Mouse (Mus musculus): ENCODE measurements around the gene Slc25a23. TPM values are rescaled to one million over a fixed set of nuclear protein-coding genes. Genes with fewer than 3 reads are reported as not detected.
A peak's percentile ranks its signal among the peaks of the same experiment; 100 is the strongest.

Gene Slc25a23
- polyA plus RNA-seq, 1 experiment from 2014 or later, result 42.8 TPM

DNA sequence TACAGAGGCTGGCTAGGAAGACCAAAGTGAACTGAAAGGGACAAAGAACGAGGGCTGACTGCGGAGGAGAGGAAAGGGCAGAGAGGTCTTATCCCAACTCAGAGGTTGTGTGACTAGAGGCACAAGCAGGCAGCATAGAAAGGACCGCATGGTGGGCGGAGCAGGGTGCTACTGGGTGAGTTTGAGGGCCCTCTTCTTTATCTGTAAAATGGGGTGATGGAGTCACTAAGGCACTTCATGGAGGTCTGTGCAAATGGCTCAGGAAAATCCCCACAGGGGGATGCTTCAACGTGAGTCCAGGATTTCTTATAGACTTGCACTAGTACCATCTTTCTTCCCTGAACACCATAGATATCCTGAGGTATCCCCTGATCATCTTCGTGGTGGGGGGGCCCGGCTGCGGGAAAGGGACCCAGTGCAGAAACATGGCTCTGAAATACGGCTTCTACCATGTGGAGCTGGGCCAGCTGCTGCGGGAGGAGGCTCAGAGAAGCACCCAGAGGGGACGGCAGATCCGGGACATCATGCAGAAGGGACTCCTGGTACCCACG is 47.3 kb downstream of the Slc25a23 start:
- Histone ChIP-seq H3K4me3 (ENCODE audit: low read depth, low read length) (peak overlapping the region; percentile 76), H3K27me3 (ENCODE audit: control insufficient read depth, insufficient read depth, low read depth, low read length) (no peaks in the 10 kb centered on the region), H3K27ac (ENCODE audit: low read length) (peak overlapping the region; percentile 99), H3K36me3 (ENCODE audit: control insufficient read depth, insufficient read depth, low read length) (peaks cover 3% of the 10 kb centered on the region), H3K4me2 (ENCODE audit: low read length) (peak overlapping the region; percentile 72), H3K9me3 (replicated peaks; ENCODE audit: control insufficient read depth, low read length, poor library complexity, severe bottlenecking) (no peaks in the 10 kb centered on the region), H3K9ac (ENCODE audit: low read depth, low read length) (0 out of 2 replicates have a peak overlapping the region, but pooled peaks have one; percentile 89), H3K4me1 (ENCODE audit: control insufficient read depth, insufficient read depth, low read length) (peaks cover 16% of the 10 kb centered on the region)
- peak; percentile 2; the same call in 1 of the 2 replicates for ATAC-seq
- WGBS, result 69% methylated on average over 13 of the region's 13 CpGs

DNA sequence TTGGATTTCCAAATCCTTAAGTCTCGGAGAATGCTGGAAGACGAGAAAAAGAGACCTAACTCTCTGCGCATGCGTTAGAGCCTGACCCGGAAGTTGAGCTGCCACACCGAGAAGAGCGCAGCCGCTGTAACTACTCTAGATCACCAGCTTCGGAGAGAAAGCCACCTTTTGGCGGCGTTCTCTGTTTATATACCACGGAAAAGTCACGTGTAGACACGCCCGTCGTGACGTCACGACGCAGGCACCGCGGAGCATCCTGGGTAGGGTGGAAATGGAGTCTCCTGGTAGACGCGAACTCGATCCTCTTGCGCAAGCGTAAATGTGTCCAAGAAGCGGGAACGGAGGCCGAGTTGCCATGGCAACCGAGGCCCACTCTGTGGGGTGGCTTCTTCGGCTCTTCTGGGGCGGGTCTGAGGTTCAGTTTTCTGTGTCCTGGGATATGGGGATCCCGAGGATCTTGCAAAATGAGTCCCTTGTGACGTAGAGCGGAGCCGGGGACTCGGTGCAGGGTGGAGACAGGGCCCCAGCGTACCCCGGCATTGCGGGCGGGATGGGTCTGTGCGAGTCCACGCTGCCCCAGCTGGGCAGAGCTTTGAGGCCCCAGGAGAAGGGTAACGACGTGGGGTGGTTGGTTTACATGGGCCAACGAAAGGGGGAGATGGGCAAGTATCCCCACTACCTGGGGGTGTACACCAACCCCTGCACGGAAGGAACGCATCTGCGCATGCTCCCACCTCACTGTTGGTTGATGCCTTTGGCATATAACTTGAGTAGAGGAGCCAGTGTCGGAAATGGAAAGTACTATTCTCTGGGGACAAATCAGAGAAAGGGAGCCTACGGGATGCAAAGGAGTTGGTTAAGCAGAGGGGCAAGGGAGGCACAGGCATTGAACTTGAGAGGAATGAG is 48.2 kb downstream of the Slc25a23 start, which contains the start of the genes Gtf2f1 and Gm17949:
Gene Gtf2f1, minus strand, starts transcription at position 53 of the 906 bp plus-strand sequence.
Gene Gm17949, plus strand, starts transcription at position 234 of the 906 bp plus-strand sequence.
- Histone ChIP-seq H3K27me3 (ENCODE audit: control insufficient read depth, insufficient read depth, low read depth, low read length) (no peaks in the 10 kb centered on the region), H3K27ac (ENCODE audit: low read length) (peak within 1 kb of the TSS; percentile 99), H3K4me3 (ENCODE audit: low read depth, low read length) (peak within 1 kb of the TSS; percentile 76), H3K9me3 (replicated peaks; ENCODE audit: control insufficient read depth, low read length, poor library complexity, severe bottlenecking) (no peaks in the 10 kb centered on the region), H3K36me3 (ENCODE audit: control insufficient read depth, insufficient read depth, low read length) (peaks cover 10% of the 10 kb centered on the region), H3K4me1 (ENCODE audit: control insufficient read depth, insufficient read depth, low read length) (peaks cover 16% of the 10 kb centered on the region), H3K9ac (ENCODE audit: low read depth, low read length) (peak within 1 kb of the TSS; percentile 89), H3K4me2 (ENCODE audit: low read length) (peak within 1 kb of the TSS; percentile 91)
- under 1% methylated on average over 51 of the region's 51 CpGs for WGBS
- peak; percentile 92 for ATAC-seq

DNA sequence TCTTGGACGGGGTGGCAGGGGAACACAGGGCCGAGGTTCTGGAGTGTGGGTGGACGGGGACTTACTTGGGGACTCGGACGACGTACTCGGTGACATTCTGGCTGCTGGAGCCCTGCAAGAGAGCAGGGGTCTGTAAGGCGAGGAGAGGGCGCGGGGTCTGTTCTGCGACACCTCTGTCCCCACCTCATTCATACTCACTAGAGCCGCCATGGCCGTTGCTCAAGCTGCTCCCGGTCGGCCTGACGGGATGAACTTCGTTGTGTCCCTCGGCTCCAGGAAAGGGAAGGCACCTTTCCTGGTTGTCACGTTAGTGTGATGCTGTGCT is 48.8 kb downstream of the Slc25a23 start:
- peak overlapping the region; percentile 76 for H3K4me3 ChIP-seq (ENCODE audit: low read depth, low read length)
- peak overlapping the region; percentile 80 for H3K9ac ChIP-seq (ENCODE audit: low read depth, low read length)
- H3K36me3 ChIP-seq (ENCODE audit: control insufficient read depth, insufficient read depth, low read length), result peaks cover 12% of the 10 kb centered on the region
- peaks cover 16% of the 10 kb centered on the region for H3K4me1 ChIP-seq (ENCODE audit: control insufficient read depth, insufficient read depth, low read length)
- under 1% methylated on average over 19 of the region's 19 CpGs for WGBS
- H3K27me3 ChIP-seq (ENCODE audit: control insufficient read depth, insufficient read depth, low read depth, low read length), result no peaks in the 10 kb centered on the region
- peak; percentile 59 for ATAC-seq
- H3K27ac ChIP-seq (ENCODE audit: low read length), result peak overlapping the region; percentile 83
- no peaks in the 10 kb centered on the region for H3K9me3 ChIP-seq (replicated peaks; ENCODE audit: control insufficient read depth, low read length, poor library complexity, severe bottlenecking)
- H3K4me2 ChIP-seq (ENCODE audit: low read length), result peak overlapping the region; percentile 91

DNA sequence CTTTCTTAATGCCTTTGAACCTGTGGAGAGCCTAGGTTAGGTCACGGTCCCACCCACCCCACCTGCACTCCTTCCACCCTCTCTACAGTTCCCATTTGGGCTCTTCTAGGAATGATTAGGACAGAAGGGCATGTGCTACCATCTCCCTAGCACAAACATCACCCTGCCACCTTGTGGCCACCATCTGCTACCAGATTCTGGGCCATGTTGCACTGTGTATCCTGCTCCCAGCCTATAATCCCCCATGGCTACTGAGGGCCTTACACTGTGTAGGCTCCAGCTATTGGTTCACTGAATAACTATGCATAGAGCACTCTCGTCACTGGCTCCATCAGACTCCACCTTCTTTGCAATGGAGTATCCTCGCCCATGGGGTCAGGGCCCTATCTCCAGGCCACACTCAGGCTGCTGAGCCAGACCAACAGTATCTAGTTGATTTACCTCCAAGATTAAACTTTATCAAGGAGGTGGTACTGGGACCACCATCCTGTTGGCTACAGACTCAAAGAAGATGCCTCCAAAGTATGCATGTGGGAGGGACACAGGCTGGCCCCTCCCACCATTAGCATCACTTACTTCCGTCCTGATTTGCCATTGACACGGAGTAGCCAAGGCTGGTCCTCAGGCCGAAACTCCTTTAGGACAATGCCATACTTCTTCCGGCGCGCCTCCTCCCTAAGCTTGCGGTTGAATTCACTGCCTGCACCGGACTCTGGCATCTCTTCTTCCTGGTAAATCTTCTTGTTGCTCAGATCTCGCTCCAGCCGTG is 52.3 kb downstream of the Slc25a23 start:
- no peaks in the 10 kb centered on the region for H3K9me3 ChIP-seq (replicated peaks; ENCODE audit: control insufficient read depth, low read length, poor library complexity, severe bottlenecking)
- ATAC-seq, result no peak
- no peak overlapping the region for H3K27ac ChIP-seq (ENCODE audit: low read length)
- no peak overlapping the region for H3K9ac ChIP-seq (ENCODE audit: low read depth, low read length)
- WGBS, result 94% methylated on average over 13 of the region's 13 CpGs
- no peak overlapping the region for H3K4me3 ChIP-seq (ENCODE audit: low read depth, low read length)
- H3K36me3 ChIP-seq (ENCODE audit: control insufficient read depth, insufficient read depth, low read length), result peaks cover 33% of the 10 kb centered on the region
- peaks cover 14% of the 10 kb centered on the region for H3K4me1 ChIP-seq (ENCODE audit: control insufficient read depth, insufficient read depth, low read length)
- no peaks in the 10 kb centered on the region for H3K27me3 ChIP-seq (ENCODE audit: control insufficient read depth, insufficient read depth, low read depth, low read length)
- H3K4me2 ChIP-seq (ENCODE audit: low read length), result no peak overlapping the region

DNA sequence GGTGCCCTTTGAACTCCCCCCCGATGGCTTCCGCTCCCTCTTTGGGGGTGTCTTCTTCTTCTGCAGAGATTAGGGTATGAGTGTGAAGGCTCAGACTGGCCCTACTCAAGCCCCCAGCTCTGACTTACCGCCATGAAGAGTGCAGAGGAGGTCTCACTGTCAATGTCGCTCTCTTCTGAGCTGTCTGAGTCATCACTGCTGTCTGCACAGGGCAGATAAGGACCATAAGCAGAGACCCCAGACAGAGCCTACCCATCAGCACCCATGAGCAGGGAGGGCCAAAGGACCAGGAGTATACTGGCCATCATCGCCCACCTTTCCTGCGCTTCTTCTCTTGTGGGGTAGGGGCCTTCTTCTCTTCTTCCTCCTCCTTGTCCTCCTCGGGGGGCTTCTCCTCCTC is 55.7 kb downstream of the Slc25a23 start:
- H3K4me2 ChIP-seq (ENCODE audit: low read length), result no peak overlapping the region
- H3K9me3 ChIP-seq (replicated peaks; ENCODE audit: control insufficient read depth, low read length, poor library complexity, severe bottlenecking), result no peaks in the 10 kb centered on the region
- H3K27me3 ChIP-seq (ENCODE audit: control insufficient read depth, insufficient read depth, low read depth, low read length), result no peaks in the 10 kb centered on the region
- H3K27ac ChIP-seq (ENCODE audit: low read length), result no peak overlapping the region
- H3K36me3 ChIP-seq (ENCODE audit: control insufficient read depth, insufficient read depth, low read length), result peaks cover 33% of the 10 kb centered on the region
- ATAC-seq, result no peak
- WGBS, result 98% methylated on average over 7 of the region's 7 CpGs
- no peak overlapping the region for H3K9ac ChIP-seq (ENCODE audit: low read depth, low read length)
- no peak overlapping the region for H3K4me3 ChIP-seq (ENCODE audit: low read depth, low read length)
- H3K4me1 ChIP-seq (ENCODE audit: control insufficient read depth, insufficient read depth, low read length), result no peaks in the 10 kb centered on the region

DNA sequence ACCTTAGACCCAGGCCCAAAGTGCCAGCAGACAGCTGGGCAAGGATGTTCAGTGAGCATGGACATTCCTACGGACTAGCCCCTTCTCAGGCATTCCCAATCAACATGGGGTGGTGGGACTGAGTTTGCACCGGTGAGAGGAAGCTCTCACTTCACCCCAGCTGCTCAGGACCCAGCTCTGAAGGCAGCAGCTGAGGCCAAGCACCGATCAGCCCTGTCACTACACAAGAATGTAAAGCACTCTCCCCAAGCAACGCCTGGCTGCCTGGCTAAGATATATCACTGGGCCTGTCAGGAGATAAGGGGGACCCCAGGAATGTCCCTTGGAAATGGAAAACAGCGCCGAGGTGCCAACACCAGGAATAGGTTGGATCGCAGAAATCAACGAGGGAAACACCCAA is 58.4 kb downstream of the Slc25a23 start:
- Histone ChIP-seq H3K36me3 (ENCODE audit: control insufficient read depth, insufficient read depth, low read length) (peaks cover 24% of the 10 kb centered on the region), H3K9me3 (replicated peaks; ENCODE audit: control insufficient read depth, low read length, poor library complexity, severe bottlenecking) (no peaks in the 10 kb centered on the region), H3K4me1 (ENCODE audit: control insufficient read depth, insufficient read depth, low read length) (peaks cover 7% of the 10 kb centered on the region), H3K27me3 (ENCODE audit: control insufficient read depth, insufficient read depth, low read depth, low read length) (no peaks in the 10 kb centered on the region), H3K27ac (ENCODE audit: low read length) (no peak overlapping the region), H3K4me3 (ENCODE audit: low read depth, low read length) (no peak overlapping the region), H3K4me2 (ENCODE audit: low read length) (no peak overlapping the region), H3K9ac (ENCODE audit: low read depth, low read length) (no peak overlapping the region)
- ATAC-seq, result no peak
- 80% methylated on average over 8 of the region's 8 CpGs for WGBS

DNA sequence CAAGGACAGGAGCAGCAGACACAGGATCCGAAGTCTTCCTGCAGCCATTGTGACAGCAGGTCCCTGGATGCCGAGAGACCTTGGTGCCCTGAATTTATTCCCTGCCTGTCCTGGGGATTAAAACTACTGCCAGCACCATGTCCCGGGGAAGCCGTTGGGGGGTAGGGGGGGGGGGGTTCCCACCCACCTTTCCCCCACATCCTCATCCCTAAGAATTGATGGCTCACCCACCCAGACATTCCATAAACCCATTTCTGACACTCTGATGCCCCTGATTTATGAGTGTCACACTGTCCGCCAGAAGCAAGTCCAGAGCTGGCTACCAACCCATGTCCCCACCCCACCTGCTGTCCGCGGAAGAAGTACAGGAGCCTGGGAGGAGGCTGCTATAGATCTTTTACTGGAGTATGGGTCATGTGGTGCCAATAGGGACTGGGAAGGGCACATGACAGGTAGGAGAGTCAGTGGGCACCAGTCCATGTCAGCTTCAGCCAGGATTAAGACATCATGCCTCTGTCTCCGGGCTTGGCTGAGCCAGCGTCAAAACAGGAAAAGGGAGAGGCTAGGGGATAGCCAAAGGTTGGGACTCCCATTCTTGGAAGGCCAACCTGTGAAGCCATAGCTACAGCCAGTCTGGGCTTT is 59.6 kb downstream of the Slc25a23 start, which contains the start of gene Pspn:
Gene Pspn, minus strand, starts transcription at position 51 of the 642 bp plus-strand sequence.
- Histone ChIP-seq H3K4me1 (ENCODE audit: control insufficient read depth, insufficient read depth, low read length) (peaks cover 7% of the 10 kb centered on the region), H3K9me3 (replicated peaks; ENCODE audit: control insufficient read depth, low read length, poor library complexity, severe bottlenecking) (no peaks in the 10 kb centered on the region), H3K9ac (ENCODE audit: low read depth, low read length) (no peak within 1 kb of the TSS), H3K4me2 (ENCODE audit: low read length) (no peak within 1 kb of the TSS), H3K36me3 (ENCODE audit: control insufficient read depth, insufficient read depth, low read length) (peaks cover 25% of the 10 kb centered on the region), H3K27ac (ENCODE audit: low read length) (no peak within 1 kb of the TSS), H3K4me3 (ENCODE audit: low read depth, low read length) (no peak within 1 kb of the TSS), H3K27me3 (ENCODE audit: control insufficient read depth, insufficient read depth, low read depth, low read length) (no peaks in the 10 kb centered on the region)
- 89% methylated on average over 9 of the region's 9 CpGs for WGBS
- no peak for ATAC-seq

DNA sequence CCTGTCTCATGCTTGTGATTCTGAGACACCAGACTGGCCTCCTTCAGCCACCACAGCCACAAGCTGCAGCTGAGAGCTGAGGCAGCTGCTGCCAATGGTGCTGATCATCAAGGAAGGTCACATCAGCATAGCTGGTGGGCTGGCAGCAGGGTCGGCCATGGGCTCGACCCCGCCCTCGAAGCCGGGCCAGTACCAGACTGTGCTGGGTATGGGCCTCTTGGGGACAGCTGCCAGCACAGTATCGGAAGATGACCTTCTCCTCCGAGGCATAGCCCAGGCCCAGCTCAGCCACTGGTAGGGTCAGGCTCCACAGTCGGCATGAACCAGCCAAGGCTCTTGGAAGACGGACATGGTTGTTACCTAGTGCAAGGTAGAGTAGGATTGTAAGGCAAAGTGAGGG is 60.2 kb downstream of the Slc25a23 start:
- Histone ChIP-seq H3K27me3 (ENCODE audit: control insufficient read depth, insufficient read depth, low read depth, low read length) (no peaks in the 10 kb centered on the region), H3K4me1 (ENCODE audit: control insufficient read depth, insufficient read depth, low read length) (peaks cover 7% of the 10 kb centered on the region), H3K27ac (ENCODE audit: low read length) (no peak overlapping the region), H3K9me3 (replicated peaks; ENCODE audit: control insufficient read depth, low read length, poor library complexity, severe bottlenecking) (no peaks in the 10 kb centered on the region), H3K4me3 (ENCODE audit: low read depth, low read length) (no peak overlapping the region), H3K4me2 (ENCODE audit: low read length) (no peak overlapping the region), H3K9ac (ENCODE audit: low read depth, low read length) (no peak overlapping the region), H3K36me3 (ENCODE audit: control insufficient read depth, insufficient read depth, low read length) (peaks cover 24% of the 10 kb centered on the region)
- no peak for ATAC-seq
- WGBS, result 92% methylated on average over 9 of the region's 9 CpGs

Data from midbrain, embryonic 16.5 days (tissue).